Mouse (Mus musculus): ENCODE measurements around the gene Ntn1.

Gene Ntn1

GRCm38 (mm10) chr11:68331676-68332265 lies 68.9 kb downstream of the Ntn1 start:
- no peak for DNase-seq (ENCODE audit: low spot score in 2 of 2)

- no peak for DNase-seq (ENCODE audit: low spot score in 2 of 2)
These were observed 69.5 kb downstream of the Ntn1 start for GRCm38 (mm10) chr11:68331117-68331437.

GRCm38 (mm10) chr11:68330398-68331116 lies 70.1 kb downstream of the Ntn1 start:
- DNase-seq (ENCODE audit: low spot score in 2 of 2) = no peak

GRCm38 (mm10) chr11:68324863-68325262 lies 75.8 kb downstream of the Ntn1 start:
- DNase-seq (ENCODE audit: low spot score in 2 of 2) = no peak

GRCm38 (mm10) chr11:68321417-68321816 lies 79.2 kb downstream of the Ntn1 start:
- DNase-seq (ENCODE audit: low spot score in 2 of 2) = no peak

- no peak for DNase-seq (ENCODE audit: low spot score in 2 of 2)
These were observed 85.0 kb downstream of the Ntn1 start for GRCm38 (mm10) chr11:68315551-68316130.

GRCm38 (mm10) chr11:68313861-68314260 lies 86.8 kb downstream of the Ntn1 start:
- no peak for DNase-seq (ENCODE audit: low spot score in 2 of 2)

GRCm38 (mm10) chr11:68313065-68313464 lies 87.6 kb downstream of the Ntn1 start:
- DNase-seq (ENCODE audit: low spot score in 2 of 2) = no peak

- no peak for DNase-seq (ENCODE audit: low spot score in 2 of 2)
These were observed 91.6 kb downstream of the Ntn1 start for GRCm38 (mm10) chr11:68308911-68309580.

GRCm38 (mm10) chr11:68305997-68306396 lies 94.6 kb downstream of the Ntn1 start:
- no peak for DNase-seq (ENCODE audit: low spot score in 2 of 2)

- no peak for DNase-seq (ENCODE audit: low spot score in 2 of 2)
These were observed 98.3 kb downstream of the Ntn1 start for GRCm38 (mm10) chr11:68302323-68302722.

- no peak for DNase-seq (ENCODE audit: low spot score in 2 of 2)
These were observed 99.0 kb downstream of the Ntn1 start for GRCm38 (mm10) chr11:68301660-68302059.

GRCm38 (mm10) chr11:68295474-68295873 lies 105.1 kb downstream of the Ntn1 start:
- DNase-seq (ENCODE audit: low spot score in 2 of 2) = no peak

- DNase-seq (ENCODE audit: low spot score in 2 of 2) = no peak
These were observed 110.0 kb downstream of the Ntn1 start for GRCm38 (mm10) chr11:68290631-68291030.

- no peak for DNase-seq (ENCODE audit: low spot score in 2 of 2)
These were observed 113.3 kb downstream of the Ntn1 start for GRCm38 (mm10) chr11:68287331-68287730.

- DNase-seq (ENCODE audit: low spot score in 2 of 2) = no peak
These were observed 114.3 kb downstream of the Ntn1 start for GRCm38 (mm10) chr11:68286142-68286808.

GRCm38 (mm10) chr11:68285754-68286141 lies 114.9 kb downstream of the Ntn1 start:
- DNase-seq (ENCODE audit: low spot score in 2 of 2) = no peak

- DNase-seq (ENCODE audit: low spot score in 2 of 2) = no peak
These were observed 120.6 kb downstream of the Ntn1 start for GRCm38 (mm10) chr11:68280001-68280510.

- DNase-seq (ENCODE audit: low spot score in 2 of 2) = no peak
These were observed 123.7 kb downstream of the Ntn1 start for GRCm38 (mm10) chr11:68276945-68277344.

- DNase-seq (ENCODE audit: low spot score in 2 of 2) = no peak
These were observed 126.3 kb downstream of the Ntn1 start for GRCm38 (mm10) chr11:68274331-68274811.

GRCm38 (mm10) chr11:68273855-68274254 lies 126.8 kb downstream of the Ntn1 start:
- DNase-seq (ENCODE audit: low spot score in 2 of 2) = no peak
